27 mouse cellular contexts compared by ENCODE assay signal in genomic region chr4:92054899-92055298, GRCm38 (mm10).
"Had no signal": no experiment of that assay in that cellular context is flagged by ENCODE, and none has a peak within 500 bp of the region (broad histone marks: within the 10 kb centered on the region; RNA-seq: fewer than 3 reads in every experiment).

No protein-coding gene starts in this region.

- H3K36me3 ChIP-seq: limb, embryonic 10.5 days; limb, embryonic 12.5 days; limb, embryonic 13.5 days; limb, embryonic 15.5 days; liver, embryonic 12.5 days; liver, embryonic 13.5 days; liver, embryonic 15.5 days; lung, embryonic 15.5 days; midbrain, embryonic 10.5 days; midbrain, embryonic 12.5 days; midbrain, embryonic 13.5 days; midbrain, embryonic 15.5 days; neural tube, embryonic 12.5 days had no signal

- H3K27ac ChIP-seq: limb, embryonic 10.5 days; limb, embryonic 12.5 days; limb, embryonic 13.5 days; limb, embryonic 15.5 days; liver, embryonic 12.5 days; liver, embryonic 13.5 days; liver, embryonic 14.5 days; liver, embryonic 15.5 days; lung, embryonic 15.5 days; macrophage; midbrain, embryonic 10.5 days; midbrain, embryonic 12.5 days; midbrain, embryonic 13.5 days; midbrain, embryonic 15.5 days; neural tube, embryonic 12.5 days had no signal

- DNase-seq: left cerebral cortex, postnatal 4 days; liver; liver, embryonic 13.5 days; liver, postnatal 0 days; lung, adult 18-20 months; lung, adult 2 months; lung, embryonic 14.5 days; lung, postnatal 10 days; lung, postnatal 14 days; lung, postnatal 36 days; lung, postnatal 4 days had no signal

- H3K4me1 ChIP-seq: limb, embryonic 10.5 days; limb, embryonic 12.5 days; limb, embryonic 13.5 days; limb, embryonic 15.5 days; liver, embryonic 12.5 days; liver, embryonic 13.5 days; liver, embryonic 15.5 days; lung, embryonic 15.5 days; megakaryocyte, embryonic 14.5 days; midbrain, embryonic 10.5 days; midbrain, embryonic 12.5 days; midbrain, embryonic 13.5 days; midbrain, embryonic 15.5 days; neural tube, embryonic 12.5 days had no signal

- H3K9ac ChIP-seq: limb, embryonic 12.5 days; limb, embryonic 13.5 days; limb, embryonic 15.5 days; liver, embryonic 12.5 days; liver, embryonic 13.5 days; liver, embryonic 14.5 days; liver, embryonic 15.5 days; liver, postnatal 0 days; lung, embryonic 14.5 days; lung, embryonic 15.5 days; midbrain, embryonic 12.5 days; midbrain, embryonic 13.5 days; midbrain, embryonic 15.5 days; neural tube, embryonic 12.5 days had no signal

- H3K9me3 ChIP-seq: limb, embryonic 10.5 days; limb, embryonic 12.5 days; limb, embryonic 13.5 days; limb, embryonic 15.5 days; liver, embryonic 12.5 days; liver, embryonic 13.5 days; liver, embryonic 15.5 days; lung, embryonic 15.5 days; megakaryocyte, embryonic 14.5 days; midbrain, embryonic 10.5 days; midbrain, embryonic 12.5 days; midbrain, embryonic 13.5 days; midbrain, embryonic 15.5 days; neural tube, embryonic 12.5 days had no signal

- H3K4me3 ChIP-seq: limb, embryonic 10.5 days; limb, embryonic 12.5 days; limb, embryonic 13.5 days; limb, embryonic 15.5 days; liver, embryonic 12.5 days; liver, embryonic 13.5 days; liver, embryonic 15.5 days; lung, embryonic 15.5 days; megakaryocyte, embryonic 14.5 days; midbrain, embryonic 10.5 days; midbrain, embryonic 12.5 days; midbrain, embryonic 13.5 days; midbrain, embryonic 15.5 days; myocyte; neural tube, embryonic 12.5 days had no signal

- H3K27me3 ChIP-seq: limb, embryonic 12.5 days; limb, embryonic 13.5 days; limb, embryonic 15.5 days; liver, embryonic 12.5 days; liver, embryonic 13.5 days; liver, embryonic 15.5 days; lung, embryonic 15.5 days; megakaryocyte, embryonic 14.5 days; midbrain, embryonic 12.5 days; midbrain, embryonic 13.5 days; midbrain, embryonic 15.5 days; neural tube, embryonic 12.5 days had no signal
